Mouse (Mus musculus) layer of hippocampus, adult 2 months (tissue): ENCODE results near the gene Cct6b. TPM values are rescaled to one million over a fixed set of nuclear protein-coding genes. Genes with fewer than 3 reads are reported as not detected.

ENCODE experiments used
- DNase-seq, 2 experiments: peaks; one replicate each; pipeline ENCODE4 v3.0.0; 2022; ENCODE audit warnings: low spot score in 2 of 2
- H3K27ac ChIP-seq: fragments of 200-600 bp; 2 replicates; pipeline ENCODE4 v1.8.1; 2022
- H3K4me3 ChIP-seq: fragments of 200-600 bp; 2 replicates; pipeline ENCODE4 v1.8.1; 2022; ENCODE audit warnings: mild to moderate bottlenecking
- CTCF ChIP-seq: fragments of 200-600 bp; conservative IDR thresholded peaks from 2 replicates; pipeline ENCODE4 v1.8.1; 2022; ENCODE audit warnings: antibody characterized with exemption, mild to moderate bottlenecking, moderate library complexity
- total RNA-seq, 2 experiments: library from RNA; stranded (reverse); gene quantifications; 2 replicates each; pipeline ENCODE4 v1.2.3; 2021

Gene Cct6b
- total RNA-seq, 2 experiments from 2014 or later, result 0.18 to 0.44 TPM

DNA sequence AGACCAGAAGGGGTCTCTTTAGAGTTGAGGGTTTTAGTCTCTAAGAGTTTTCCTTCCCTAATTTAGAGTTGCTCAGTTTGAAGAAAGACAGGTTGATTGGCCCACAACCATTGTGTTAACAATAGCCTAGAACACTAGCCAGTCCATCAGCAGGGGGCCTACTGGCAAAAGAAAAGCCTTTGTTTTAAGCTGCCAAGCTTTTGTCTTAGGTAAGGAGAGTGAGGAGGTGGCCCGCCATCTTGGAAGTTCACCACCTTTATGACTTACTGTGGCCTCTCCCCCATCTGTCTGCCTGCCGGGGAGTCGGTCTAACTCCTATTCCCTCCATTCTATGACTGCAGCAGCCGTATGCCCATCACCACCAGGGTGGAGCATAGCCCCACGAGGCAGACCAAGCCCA, 73.6 kb downstream of the Cct6b start:
- TF ChIP-seq CTCF, result no peak; the same call in 1 of the 2 replicates
- H3K27ac ChIP-seq, result no peak overlapping the region
- no peak for DNase-seq
- H3K4me3 ChIP-seq, result no peak overlapping the region

GRCm38 (mm10) chr11:82687668-82688067, 76.5 kb downstream of the Cct6b start:
- no peak overlapping the region for H3K4me3 ChIP-seq
- no peak for DNase-seq
- TF ChIP-seq CTCF, result peak; percentile 34
- no peak overlapping the region for H3K27ac ChIP-seq

DNA sequence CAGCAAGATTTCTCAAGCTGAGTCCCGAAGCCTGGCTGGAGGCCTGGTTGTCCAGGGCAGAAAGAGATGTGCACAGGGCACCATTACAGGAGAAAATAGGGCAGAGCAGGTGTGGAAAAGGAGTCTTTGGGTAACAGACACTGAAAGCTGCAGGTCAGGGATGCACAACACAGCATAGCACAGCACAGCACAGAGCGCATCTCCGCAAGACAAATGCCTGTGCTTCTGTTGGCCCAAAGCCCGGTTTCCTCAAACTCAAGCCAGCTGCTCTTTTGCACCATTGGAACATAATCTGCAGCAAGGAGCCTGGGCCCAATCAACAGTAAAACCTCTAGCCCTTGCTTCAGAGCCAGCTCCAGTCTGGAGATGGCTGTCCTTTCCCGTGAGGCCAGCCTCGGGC, 79.4 kb downstream of the Cct6b start:
- peak overlapping the region; percentile 21; the same call in 1 of the 2 replicates for H3K27ac ChIP-seq
- H3K4me3 ChIP-seq, result no peak overlapping the region
- DNase-seq, result peak; percentile 41 to 63
- TF ChIP-seq CTCF, result no peak

GRCm38 (mm10) chr11:82683765-82684505, 80.2 kb downstream of the Cct6b start:
- peak; percentile 26 to 49 for DNase-seq
- TF ChIP-seq CTCF, result peak; percentile 81
- no peak overlapping the region for H3K4me3 ChIP-seq
- H3K27ac ChIP-seq, result no peak overlapping the region

GRCm38 (mm10) chr11:82678561-82678960, 85.6 kb downstream of the Cct6b start:
- Histone ChIP-seq H3K27ac (no peak overlapping the region), H3K4me3 (no peak overlapping the region)
- TF ChIP-seq CTCF, result no peak
- no peak for DNase-seq

Other genes with a start within 250 kb of the Cct6b start
- gene Zfp830, start within 50 bp of the Cct6b start, total RNA-seq, result 10 to 100 TPM; 14.8 to 16.9 TPM
- gene Lig3, start 16.8 kb upstream of the Cct6b start, total RNA-seq, result 10 to 100 TPM; 25.3 to 25.7 TPM
- gene Rffl, start 106.9 kb upstream of the Cct6b start, total RNA-seq, result 10 to 100 TPM in 1 of 2 experiments, 1 to 10 TPM in 1; 9.5 to 10.9 TPM
- gene Rad51d, start 126.3 kb upstream of the Cct6b start, total RNA-seq, result 10 to 100 TPM; 15.1 to 16.4 TPM
- gene Fndc8, start 127.8 kb upstream of the Cct6b start, total RNA-seq, result not detected
- gene Nle1, start 144.1 kb upstream of the Cct6b start, total RNA-seq, result 10 to 100 TPM; 46.0 to 48.8 TPM
- gene Unc45b, start 146.2 kb upstream of the Cct6b start, total RNA-seq, result 1 to 10 TPM in 1 of 2 experiments, under 1 TPM in 1; 0.66 to 1.4 TPM
- 1 to 10 TPM; 2.5 to 4.0 TPM for gene Slfn5, start 187.0 kb upstream of the Cct6b start, total RNA-seq
- gene Slfn9, start 227.5 kb upstream of the Cct6b start, total RNA-seq, result under 1 TPM; 0.27 to 0.49 TPM